Mouse (Mus musculus) intestine, embryonic 14.5 days (tissue): Measurements from ENCODE around the gene Galnt15. TPM values are rescaled to one million over a fixed set of nuclear protein-coding genes. Genes with fewer than 3 reads are reported as not detected.

Experiments used
- ATAC-seq: fragments of 200-750 bp; cut with Nextera tagmentation; replicated peaks from 2 replicates; pipeline ENCODE4 v1.8.0; 2017; ENCODE audit warnings: low read depth, moderate number of reproducible peaks, moderate TSS enrichment, moderate library complexity; ENCODE audit not compliant: low FRiP score, low TSS enrichment
- DNase-seq: peaks from one replicate; pipeline ENCODE4 v3.0.0-alpha.2; 2018; ENCODE audit warnings: low spot score
- H3K27ac ChIP-seq: fragments of 300-500 bp; sonication (generic); 2 replicates; pipeline ENCODE4 v1.5.1; 2014; ENCODE audit warnings: low read depth, mild to moderate bottlenecking, control low read depth
- H3K27me3 ChIP-seq: fragments of 300-500 bp; sonication (generic); replicated peaks from 2 replicates; pipeline ENCODE4 v1.6.1; 2014; ENCODE audit warnings: low read length, control low read depth; ENCODE audit not compliant: control insufficient read depth, insufficient read depth
- H3K36me3 ChIP-seq: fragments of 300-500 bp; sonication (generic); 2 replicates; pipeline ENCODE4 v1.6.1; 2014; ENCODE audit warnings: low read length, control low read depth; ENCODE audit not compliant: control insufficient read depth, insufficient read depth
- H3K4me1 ChIP-seq: fragments of 300-500 bp; sonication (generic); replicated peaks from 2 replicates; pipeline ENCODE4 v1.6.1; 2014; ENCODE audit warnings: low read length, control low read depth, mixed read lengths; ENCODE audit not compliant: control insufficient read depth, insufficient read depth
- H3K4me2 ChIP-seq: fragments of 300-500 bp; sonication (generic); 2 replicates; pipeline ENCODE4 v1.6.1; 2014; ENCODE audit warnings: low read length
- H3K4me3 ChIP-seq: fragments of 300-500 bp; sonication (generic); 2 replicates; pipeline ENCODE4 v1.5.1; 2014; ENCODE audit warnings: low read depth, low read length, control low read depth, mixed read lengths
- H3K9ac ChIP-seq: fragments of 300-500 bp; sonication (generic); 2 replicates; pipeline ENCODE4 v1.6.1; 2014; ENCODE audit warnings: mild to moderate bottlenecking, low read length
- H3K9me3 ChIP-seq: fragments of 300-500 bp; sonication (generic); 2 replicates; pipeline ENCODE4 v1.6.1; 2016; ENCODE audit warnings: low read length, control low read depth; ENCODE audit not compliant: control insufficient read depth
- WGBS: fragments of 180-500 bp; shearing (Covaris S2); extraction: QIAGEN DNeasy Blood & Tissue Kit; methylation state at CpG from one replicate; pipeline ENCODE4 v1.1.7; 2014; 5-methylcytosine and 5-hydroxymethylcytosine counted together
- polyA plus RNA-seq: library from polyadenylated mRNA; unstranded; fragments of >200 nt; fragmentation: Nextera tagmentation; extraction: Ambion mirVana; gene quantifications from 2 replicates; pipeline ENCODE4 v1.2.1, GENCODE M21; 2014

The Galnt15 gene
- polyA plus RNA-seq, result 0.04 TPM in 2 replicates

DNA sequence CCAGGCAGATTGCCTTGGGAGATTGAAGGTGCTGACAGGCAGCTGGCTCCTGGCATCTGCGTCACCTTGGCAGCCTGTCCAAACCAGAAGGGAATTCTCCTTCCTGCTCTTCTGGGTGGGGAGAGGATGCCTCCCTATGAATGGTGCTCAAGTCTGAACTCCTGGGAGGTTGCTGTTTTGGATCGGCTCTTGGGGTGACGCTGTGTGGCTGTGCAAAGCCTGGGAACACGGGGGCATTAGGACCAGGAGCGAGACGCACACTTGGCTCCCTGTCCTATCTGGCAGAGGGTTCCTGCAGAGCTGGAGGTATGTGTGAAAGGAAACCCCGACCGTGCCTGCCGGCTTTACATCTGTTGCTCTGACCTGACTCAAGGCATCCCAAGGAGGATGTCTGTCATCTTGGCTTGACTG is at the start of gene Galnt15:
TSS of gene Galnt15 (plus strand) at position 309 of the 411 bp plus-strand sequence.
- no peaks in the 10 kb centered on the region for H3K36me3 ChIP-seq
- no peak within 1 kb of the TSS for H3K4me3 ChIP-seq
- no peaks in the 10 kb centered on the region for H3K27me3 ChIP-seq
- no peak for ATAC-seq
- 0 out of 2 replicates have a peak, but pooled peaks cover 2% of the 10 kb centered on the region for H3K4me1 ChIP-seq
- H3K9me3 ChIP-seq, result no peaks in the 10 kb centered on the region
- no peak within 1 kb of the TSS for H3K27ac ChIP-seq
- H3K9ac ChIP-seq, result no peak within 1 kb of the TSS
- DNase-seq, result no peak
- peak within 1 kb of the TSS; percentile 13; the same call in 1 of the 2 replicates for H3K4me2 ChIP-seq
- 11% methylated on average over 9 of the region's 9 CpGs for WGBS

- no peak for DNase-seq
- Histone ChIP-seq H3K9me3 (no peaks in the 10 kb centered on the region), H3K4me2 (no peak overlapping the region), H3K9ac (no peak overlapping the region), H3K27ac (no peak overlapping the region), H3K4me3 (no peak overlapping the region), H3K27me3 (no peaks in the 10 kb centered on the region), H3K36me3 (no peaks in the 10 kb centered on the region), H3K4me1 (no peaks in the 10 kb centered on the region)
- no peak for ATAC-seq
- WGBS, result 41% methylated on average over 8 of the region's 8 CpGs
These were observed 34.8 kb upstream of the Galnt15 start for GRCm38 (mm10) chr14:31994021-31994420.

DNA sequence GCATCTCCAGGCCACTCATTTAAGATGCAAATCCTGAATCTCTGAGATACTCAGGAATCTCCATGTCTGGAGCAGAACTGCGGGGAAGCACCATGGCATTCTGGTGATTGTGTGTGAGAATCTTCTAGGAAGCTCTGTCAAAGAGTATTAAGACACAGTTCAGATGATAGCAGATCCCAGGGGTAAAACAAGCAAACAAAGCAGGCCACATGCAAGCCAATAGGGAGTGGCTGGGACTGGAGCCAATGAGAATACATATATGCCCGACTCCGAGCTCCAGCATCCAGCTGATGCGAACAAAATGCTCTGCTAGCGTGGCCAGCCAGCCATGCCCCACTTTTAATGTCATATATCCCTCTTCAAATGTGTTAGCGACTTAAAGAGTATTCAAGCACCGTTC is 27.8 kb upstream of the Galnt15 start:
- no peaks in the 10 kb centered on the region for H3K27me3 ChIP-seq
- H3K4me2 ChIP-seq, result no peak overlapping the region
- no peaks in the 10 kb centered on the region for H3K36me3 ChIP-seq
- H3K9me3 ChIP-seq, result no peaks in the 10 kb centered on the region
- no peak for DNase-seq
- ATAC-seq, result no peak
- no peak overlapping the region for H3K27ac ChIP-seq
- no peak overlapping the region for H3K4me3 ChIP-seq
- H3K4me1 ChIP-seq, result no peaks in the 10 kb centered on the region
- 87% methylated on average over 7 of the region's 7 CpGs for WGBS
- H3K9ac ChIP-seq, result no peak overlapping the region

DNA sequence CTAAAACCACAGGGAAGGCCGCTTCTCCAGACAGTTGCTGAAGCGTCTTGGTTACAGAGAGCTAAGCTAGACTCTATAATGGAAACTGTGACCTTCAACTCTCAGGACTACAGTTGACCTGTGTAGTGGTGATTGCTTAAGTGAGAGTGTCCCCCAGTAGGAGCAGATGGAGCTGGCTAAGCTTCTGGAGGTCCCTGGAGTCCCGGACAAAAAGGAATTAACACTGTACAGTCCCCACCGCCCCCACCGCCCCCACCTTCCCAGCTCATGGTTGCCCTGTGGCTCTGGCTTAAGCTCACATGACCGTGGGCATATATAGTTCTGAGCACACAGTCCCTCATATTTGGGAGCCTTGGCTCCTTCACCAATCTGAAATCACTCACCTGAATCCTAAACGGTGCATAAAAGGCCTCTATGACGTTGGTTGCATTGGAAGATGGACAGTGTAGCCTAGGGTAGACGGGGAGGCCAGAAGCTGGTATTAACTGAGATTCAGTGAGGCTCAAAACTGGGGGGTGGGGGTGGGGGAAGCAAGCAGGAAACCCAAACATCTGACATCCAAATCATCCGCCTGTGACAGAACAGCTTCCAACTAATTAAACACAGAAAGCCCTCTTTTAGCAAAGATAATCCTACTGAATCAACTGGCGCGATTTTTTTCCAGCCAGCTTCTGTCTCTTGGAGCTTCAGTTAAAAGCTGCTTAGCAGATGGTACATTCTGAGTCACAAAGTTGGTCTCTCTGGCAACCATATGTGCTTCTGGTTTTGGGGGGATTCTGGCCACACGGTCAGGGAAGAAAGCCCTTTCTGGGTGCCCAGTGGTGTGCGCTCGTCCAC is 26.1 kb upstream of the Galnt15 start:
- Histone ChIP-seq H3K27ac (no peak overlapping the region), H3K36me3 (no peaks in the 10 kb centered on the region), H3K9me3 (no peaks in the 10 kb centered on the region), H3K4me3 (no peak overlapping the region), H3K27me3 (no peaks in the 10 kb centered on the region), H3K9ac (no peak overlapping the region), H3K4me1 (no peaks in the 10 kb centered on the region), H3K4me2 (no peak overlapping the region)
- no peak for DNase-seq
- 79% methylated on average over 15 of the region's 15 CpGs for WGBS
- ATAC-seq, result no peak

DNA sequence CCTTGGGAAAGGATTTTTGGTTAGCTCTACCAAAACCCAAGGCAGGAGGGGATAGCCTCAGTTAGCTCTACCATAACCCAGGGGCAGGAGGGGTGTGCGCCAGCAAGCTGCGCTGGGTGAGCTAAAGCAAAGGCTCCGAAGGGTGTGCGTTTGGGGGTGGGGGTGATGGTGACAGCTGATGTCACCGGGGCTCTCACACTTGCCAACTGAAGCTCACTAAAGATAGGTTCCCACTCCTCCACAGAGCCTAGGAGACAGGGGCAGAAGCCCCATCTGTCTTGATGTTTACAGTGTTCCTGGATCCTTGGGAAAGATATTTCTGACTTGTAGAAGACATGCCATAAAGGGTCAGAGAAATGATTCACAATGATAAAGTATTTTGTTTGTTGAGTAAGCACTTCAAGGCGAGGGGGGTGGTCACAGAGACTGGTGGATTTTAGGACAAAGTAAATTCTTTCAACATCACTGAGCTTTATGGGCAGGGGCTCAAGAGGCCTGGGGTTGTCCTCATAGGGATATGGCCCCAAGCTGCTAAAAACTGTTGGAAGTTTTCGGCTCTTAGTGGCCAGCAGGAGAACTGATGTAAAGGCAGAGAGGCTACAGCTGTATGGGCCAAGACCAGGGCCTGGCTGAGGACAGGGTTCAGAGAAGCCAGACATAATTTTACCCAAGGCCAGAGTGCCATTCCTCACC is 24.7 kb upstream of the Galnt15 start:
- Histone ChIP-seq H3K9me3 (no peaks in the 10 kb centered on the region), H3K27ac (no peak overlapping the region), H3K4me2 (no peak overlapping the region), H3K36me3 (no peaks in the 10 kb centered on the region), H3K4me1 (no peaks in the 10 kb centered on the region), H3K9ac (no peak overlapping the region), H3K27me3 (no peaks in the 10 kb centered on the region), H3K4me3 (no peak overlapping the region)
- 64% methylated on average over 7 of the region's 7 CpGs for WGBS
- DNase-seq, result no peak
- ATAC-seq, result no peak

DNA sequence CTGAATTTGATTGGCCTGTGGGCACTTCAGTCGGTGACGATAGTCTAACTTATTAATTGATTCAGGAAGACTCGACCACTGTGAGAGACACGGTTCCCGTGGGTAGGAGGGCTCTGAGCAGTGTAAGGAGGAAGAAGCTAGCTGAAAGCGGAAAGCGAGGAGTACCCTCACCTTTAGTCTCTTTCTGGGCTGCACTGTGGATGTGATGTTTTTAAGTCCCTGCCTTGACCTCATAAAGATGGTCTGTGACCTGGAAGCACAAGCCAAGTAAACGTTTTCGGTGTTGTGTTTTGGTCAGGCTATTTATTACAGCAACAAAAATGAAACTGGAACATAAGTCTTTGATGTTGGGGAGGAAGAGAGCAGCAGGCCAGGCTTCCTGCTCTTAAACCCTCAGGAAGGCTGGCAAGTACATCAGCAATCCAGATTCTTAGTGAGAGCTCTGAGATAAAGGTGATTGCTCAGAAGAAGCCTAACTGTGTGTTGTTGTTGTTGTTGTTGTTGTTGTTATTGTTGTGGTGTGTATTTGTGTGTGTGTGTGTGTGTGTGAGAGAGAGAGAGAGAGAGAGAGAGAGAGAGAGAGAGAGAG is 23.0 kb upstream of the Galnt15 start:
- Histone ChIP-seq H3K36me3 (no peaks in the 10 kb centered on the region), H3K27me3 (no peaks in the 10 kb centered on the region), H3K4me1 (no peaks in the 10 kb centered on the region), H3K4me2 (no peak overlapping the region), H3K9ac (no peak overlapping the region), H3K4me3 (no peak overlapping the region), H3K27ac (no peak overlapping the region), H3K9me3 (no peaks in the 10 kb centered on the region)
- ATAC-seq, result no peak
- DNase-seq, result no peak
- WGBS, result 77% methylated on average over 9 of the region's 9 CpGs

GRCm38 (mm10) chr14:32007654-32008335 is 21.0 kb upstream of the Galnt15 start:
- Histone ChIP-seq H3K4me1 (no peaks in the 10 kb centered on the region), H3K36me3 (no peaks in the 10 kb centered on the region), H3K9ac (no peak overlapping the region), H3K4me3 (no peak overlapping the region), H3K9me3 (no peaks in the 10 kb centered on the region), H3K27ac (no peak overlapping the region), H3K27me3 (no peaks in the 10 kb centered on the region), H3K4me2 (no peak overlapping the region)
- ATAC-seq (no peak), DNase-seq (no peak)
- 87% methylated on average over 4 of the region's 4 CpGs for WGBS

DNA sequence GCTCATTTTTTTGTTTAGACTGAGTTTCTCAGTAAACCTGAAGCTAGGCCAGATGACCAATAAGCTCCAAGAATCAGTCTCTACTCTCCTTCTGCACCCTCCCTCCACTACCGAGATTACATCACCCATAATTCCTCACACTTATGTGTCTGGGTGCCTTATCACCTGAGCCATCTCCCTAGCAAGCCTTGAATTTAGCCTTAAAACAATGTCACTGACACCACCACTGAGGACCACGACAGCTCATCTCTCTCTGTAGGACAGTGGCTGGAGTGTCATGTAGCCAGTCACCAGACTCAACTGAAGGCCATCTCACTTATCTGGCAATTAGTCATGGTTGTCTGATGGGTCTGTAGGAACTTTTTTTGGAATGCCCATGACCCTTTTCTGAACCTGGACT is 19.1 kb upstream of the Galnt15 start:
- Histone ChIP-seq H3K27ac (no peak overlapping the region), H3K36me3 (no peaks in the 10 kb centered on the region), H3K27me3 (no peaks in the 10 kb centered on the region), H3K9me3 (no peaks in the 10 kb centered on the region), H3K4me1 (no peaks in the 10 kb centered on the region), H3K9ac (no peak overlapping the region), H3K4me2 (no peak overlapping the region), H3K4me3 (no peak overlapping the region)
- WGBS, result 84% methylated on average over 2 of the region's 2 CpGs
- ATAC-seq, result no peak
- DNase-seq, result no peak
